Comparison of ENCODE assay signal across 8 mouse cellular contexts in genomic region chr2:160367448-160368208, GRCm38 (mm10). TPM values are rescaled to one million over a fixed set of nuclear protein-coding genes. Genes with fewer than 3 reads are reported as not detected.
A peak's percentile ranks its signal among the peaks of the same experiment; 100 is the strongest.
DNase-seq lines count a peak whose midpoint lies in the region; ATAC-seq lines count a peak whose summit lies in the region.

No protein-coding gene starts in this region.

- H3K9ac ChIP-seq in intestine, embryonic 15.5 days = peak overlapping the region; percentile 66

- no peaks in the 10 kb centered on the region for H3K36me3 ChIP-seq in intestine, embryonic 15.5 days

- intact Hi-C loops in gastrocnemius, postnatal 14 days (cut with DNase I; ENCODE audit: low total_unique reads) = loop anchor here (5.0 kb wide), 1 partner anchor 1315 kb away; no protein-coding TSS in a partner anchor
- intact Hi-C loops in left cerebral cortex, postnatal 14 days (cut with DNase I) = loop anchor here (2.0 to 10.0 kb wide), 7 partner anchors 120 to 1455 kb away; no protein-coding TSS in a partner anchor

- peak; percentile 84 for DNase-seq in adipocyte (ENCODE audit: low spot score)
- peak; percentile 97 for DNase-seq in embryo, embryonic 10 days (ENCODE audit: low spot score)
- peak; percentile 89 for DNase-seq in gastrocnemius, postnatal 14 days
- peak; percentile 94 to 95 for DNase-seq in left cerebral cortex, postnatal 14 days (ENCODE audit: low spot score in 2 of 2)
- peak; percentile 90 for DNase-seq in right cerebral cortex, postnatal 36 days (ENCODE audit: low spot score in 2 of 2)
- peak; percentile 80 to 91 for DNase-seq in urinary bladder, postnatal 4 days (ENCODE audit: low spot score in 2 of 2)

- peak; percentile 50 for ATAC-seq in intestine, embryonic 15.5 days
- ATAC-seq in megakaryocyte-erythroid progenitor cell, adult 5-6 weeks (replicated peaks; ENCODE audit: low FRiP score, low TSS enrichment, poor library complexity, severe bottlenecking) = peak; percentile 66

- H3K4me2 ChIP-seq in intestine, embryonic 15.5 days (replicated peaks) = peak overlapping the region; percentile 98

- no peaks in the 10 kb centered on the region for H3K9me3 ChIP-seq in intestine, embryonic 15.5 days

- peak overlapping the region; percentile 70 for H3K27ac ChIP-seq in intestine, embryonic 15.5 days

- WGBS in intestine, embryonic 15.5 days = under 1% methylated on average over 45 of the region's 45 CpGs

- peaks cover 30% of the 10 kb centered on the region for H3K4me1 ChIP-seq in intestine, embryonic 15.5 days (replicated peaks)

- H3K4me3 ChIP-seq in intestine, embryonic 15.5 days (replicated peaks) = peak overlapping the region; percentile 59

- H3K27me3 ChIP-seq in intestine, embryonic 15.5 days (replicated peaks) = peaks cover 74% of the 10 kb centered on the region

RNA-seq across cellular contexts. Expression of gene Mafb, which starts 0.8 kb away (rescaled TPM):
- 10 to 100 TPM; 13.3 to 28.3 TPM for total RNA-seq in gastrocnemius, postnatal 14 days (2021)
- polyA plus RNA-seq in intestine, embryonic 15.5 days (2015; fragmentation: Nextera tagmentation; extraction: Ambion mirVana) = 10.1 and 12.0 TPM in 2 replicates
- 10 to 100 TPM; 19.3 to 20.2 TPM for total RNA-seq in left cerebral cortex, postnatal 14 days (2021)
- total RNA-seq in megakaryocyte-erythroid progenitor cell, adult 5-6 weeks (2014; fragmentation: Nextera tagmentation) = not detected in 2 replicates
- total RNA-seq in megakaryocyte-erythroid progenitor cell, adult 5-6 weeks (2017) = 0.27 and 0.28 TPM in 2 replicates

RNA-seq across cellular contexts. Expression of gene Gm826, which starts 33.7 kb away (rescaled TPM):
- total RNA-seq in gastrocnemius, postnatal 14 days (2021) = 1 to 10 TPM in 1 of 2 experiments, under 1 TPM in 1; 0.66 to 3.9 TPM
- polyA plus RNA-seq in intestine, embryonic 15.5 days (2015; fragmentation: Nextera tagmentation; extraction: Ambion mirVana) = 15.1 and 15.3 TPM in 2 replicates
- not detected for total RNA-seq in left cerebral cortex, postnatal 14 days (2021)
- not detected in 2 replicates for total RNA-seq in megakaryocyte-erythroid progenitor cell, adult 5-6 weeks (2014; fragmentation: Nextera tagmentation)
- not detected in 2 replicates for total RNA-seq in megakaryocyte-erythroid progenitor cell, adult 5-6 weeks (2017)

Comparison
In these comparisons a context has a peak if more than half of its experiments do, and no peak if none do; other contexts are left out.
1. Peak in every context shown above with its lines: DNase-seq, ATAC-seq, H3K4me3 ChIP-seq and H3K27ac ChIP-seq.
2. RNA of gene Mafb, which starts 0.8 kb away (total RNA-seq): 13.3 to 28.3 TPM in gastrocnemius, postnatal 14 days and 19.3 to 20.2 TPM in left cerebral cortex, postnatal 14 days; 0.27 to 0.28 TPM in megakaryocyte-erythroid progenitor cell, adult 5-6 weeks; every median in the first group is over 10 times any median in the second.